Mouse (Mus musculus) cerebellum, adult 9-10 months (tissue): Measurements from ENCODE around the gene Nelfb.

Experiments used
- DNase-seq: peaks from one replicate; pipeline ENCODE4 v3.0.0; 2022

Gene Nelfb

DNA sequence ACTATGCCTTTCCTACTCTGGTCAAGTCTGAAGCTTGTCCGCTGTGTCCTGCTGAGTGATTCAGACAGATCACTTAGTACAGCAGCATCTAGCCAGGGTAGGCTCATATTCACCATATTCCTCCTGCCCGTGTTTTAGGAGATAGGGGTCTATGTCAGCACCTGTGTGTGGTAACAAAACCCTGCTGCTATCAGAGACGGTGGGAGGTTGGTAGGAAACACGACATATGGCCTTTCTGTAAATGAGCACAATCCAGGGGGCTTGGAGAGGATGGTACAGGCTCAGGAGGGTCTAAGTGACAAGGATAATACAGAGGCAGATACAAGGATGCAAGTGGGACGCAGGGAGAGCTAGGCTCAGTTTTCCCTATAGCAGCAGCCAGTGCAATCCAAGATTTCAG lies 18.3 kb upstream of the Nelfb start:
- no peak for DNase-seq

DNA sequence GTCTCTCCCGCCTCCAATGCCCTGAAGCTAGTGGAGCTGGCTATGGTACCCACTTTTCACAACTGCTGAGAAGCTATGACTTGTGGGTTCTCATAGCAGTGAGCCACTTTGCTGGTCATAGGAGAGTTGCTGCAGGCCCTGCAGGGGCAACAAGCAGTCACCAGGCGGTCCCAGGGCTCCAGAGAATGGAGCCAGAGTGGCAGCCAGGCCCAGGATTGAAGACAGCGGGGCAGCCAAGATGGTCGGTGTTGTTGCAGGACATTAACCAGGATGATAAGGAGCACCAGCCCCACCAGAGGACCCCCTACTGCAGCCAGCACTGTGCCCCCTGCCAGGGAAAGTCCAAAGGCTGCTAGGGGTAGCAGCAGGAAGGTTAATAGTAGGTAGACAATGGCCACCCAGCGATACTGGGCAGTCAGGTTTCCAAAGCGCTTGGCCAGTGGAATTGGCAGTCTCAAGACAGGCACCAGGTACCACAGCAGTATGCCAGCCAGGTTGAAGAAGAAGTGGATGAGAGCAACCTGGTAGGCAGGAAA lies 17.8 kb upstream of the Nelfb start:
- no peak for DNase-seq

GRCm38 (mm10) chr2:25228431-25228889 lies 17.2 kb upstream of the Nelfb start:
- DNase-seq = peak; percentile 93

GRCm38 (mm10) chr2:25227406-25227805 lies 16.1 kb upstream of the Nelfb start:
- DNase-seq = peak; percentile 51

- no peak for DNase-seq
These were observed 15.6 kb upstream of the Nelfb start for GRCm38 (mm10) chr2:25226864-25227263.

DNA sequence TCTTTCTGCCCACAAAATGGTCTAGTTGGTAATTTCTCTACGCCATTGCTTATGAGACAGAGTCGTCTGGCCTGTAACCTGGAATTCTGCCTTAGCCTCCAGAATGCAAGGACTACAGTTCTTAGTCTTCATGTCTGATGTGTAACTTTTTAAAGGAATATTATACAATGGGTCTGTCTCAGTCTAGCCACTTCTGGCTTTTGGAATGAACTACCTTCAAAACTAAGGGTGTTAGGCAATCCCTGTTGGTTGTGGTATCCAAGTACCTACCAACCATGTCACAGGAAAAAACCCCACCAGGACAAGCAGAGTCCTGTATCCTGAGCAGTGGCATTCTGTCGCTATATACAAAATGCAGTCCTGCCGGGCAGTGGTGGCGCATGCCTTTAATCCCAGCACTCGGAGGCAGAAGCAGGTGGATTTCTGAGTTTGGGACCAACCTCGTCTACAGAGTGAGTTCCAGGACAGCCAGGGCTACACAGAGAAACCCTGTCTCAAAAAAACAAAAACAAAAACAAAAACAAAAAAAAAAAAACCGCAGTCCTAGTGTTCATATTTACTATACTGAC lies 14.6 kb upstream of the Nelfb start:
- peak; percentile 55 for DNase-seq

DNA sequence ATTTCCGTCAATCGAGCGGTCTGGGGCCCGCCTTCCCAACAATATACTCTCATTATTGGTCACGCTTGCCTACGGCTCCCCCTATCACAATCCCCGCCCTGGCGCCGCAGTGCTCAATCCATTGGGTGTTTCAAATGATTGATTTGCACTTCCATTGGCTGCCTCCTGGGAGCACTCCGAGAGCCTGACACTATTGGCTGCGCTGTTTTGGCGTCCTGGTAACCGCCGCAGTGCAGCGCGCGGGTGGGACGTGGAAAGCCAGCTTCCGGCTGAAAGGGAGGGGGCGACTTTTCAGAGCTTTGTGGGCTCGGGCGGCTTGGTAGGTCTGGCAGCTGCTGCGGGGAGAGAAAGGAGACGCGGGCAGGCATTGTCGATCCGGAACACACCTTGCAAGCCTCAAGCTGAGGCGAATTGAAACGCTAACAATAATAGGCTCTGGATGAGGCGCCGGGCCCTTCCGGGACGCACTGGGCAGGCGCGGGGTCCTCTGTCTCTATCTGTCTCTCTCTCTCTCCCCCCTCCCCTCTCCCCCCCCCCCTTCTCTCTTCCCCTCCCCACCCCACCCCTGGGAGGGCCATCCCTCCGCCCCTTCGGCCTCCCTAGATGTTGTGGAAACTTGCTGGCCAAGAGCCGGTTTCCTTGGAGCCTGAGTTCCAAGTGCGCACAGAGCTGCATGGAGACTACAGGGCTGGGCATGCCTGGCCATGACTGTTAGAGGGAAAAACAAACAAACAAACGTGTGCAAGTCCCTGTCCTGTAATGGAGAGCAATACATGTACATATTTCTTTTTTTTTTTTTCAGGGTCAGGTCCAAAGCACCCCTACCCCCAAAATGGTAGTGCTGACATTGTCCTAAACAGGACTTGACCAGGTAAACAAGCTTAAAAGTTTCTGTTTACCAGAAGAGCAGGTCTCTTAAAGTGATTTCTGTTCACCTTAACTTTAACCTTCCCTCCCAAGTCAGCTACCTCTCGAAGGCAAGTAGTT lies 13.8 kb upstream of the Nelfb start:
- DNase-seq = peak; percentile 100

DNA sequence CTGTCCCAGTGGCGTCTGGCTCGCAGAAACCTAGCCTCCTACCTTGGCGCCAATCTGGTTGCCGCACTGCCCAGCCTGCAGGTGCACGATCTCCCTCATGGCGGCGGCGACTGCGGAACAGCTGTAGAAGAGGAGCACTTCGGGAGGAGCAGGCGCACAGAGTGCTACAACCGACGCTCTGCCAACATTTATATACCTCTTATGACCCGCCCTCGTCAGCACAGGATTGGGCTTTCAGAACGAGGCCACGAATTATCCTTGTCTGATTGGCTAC lies 13.1 kb upstream of the Nelfb start, which contains the start of gene Tubb4b:
Tubb4b (minus strand) TSS at position 211 of the 274 bp plus-strand sequence.
- no peak for DNase-seq

DNA sequence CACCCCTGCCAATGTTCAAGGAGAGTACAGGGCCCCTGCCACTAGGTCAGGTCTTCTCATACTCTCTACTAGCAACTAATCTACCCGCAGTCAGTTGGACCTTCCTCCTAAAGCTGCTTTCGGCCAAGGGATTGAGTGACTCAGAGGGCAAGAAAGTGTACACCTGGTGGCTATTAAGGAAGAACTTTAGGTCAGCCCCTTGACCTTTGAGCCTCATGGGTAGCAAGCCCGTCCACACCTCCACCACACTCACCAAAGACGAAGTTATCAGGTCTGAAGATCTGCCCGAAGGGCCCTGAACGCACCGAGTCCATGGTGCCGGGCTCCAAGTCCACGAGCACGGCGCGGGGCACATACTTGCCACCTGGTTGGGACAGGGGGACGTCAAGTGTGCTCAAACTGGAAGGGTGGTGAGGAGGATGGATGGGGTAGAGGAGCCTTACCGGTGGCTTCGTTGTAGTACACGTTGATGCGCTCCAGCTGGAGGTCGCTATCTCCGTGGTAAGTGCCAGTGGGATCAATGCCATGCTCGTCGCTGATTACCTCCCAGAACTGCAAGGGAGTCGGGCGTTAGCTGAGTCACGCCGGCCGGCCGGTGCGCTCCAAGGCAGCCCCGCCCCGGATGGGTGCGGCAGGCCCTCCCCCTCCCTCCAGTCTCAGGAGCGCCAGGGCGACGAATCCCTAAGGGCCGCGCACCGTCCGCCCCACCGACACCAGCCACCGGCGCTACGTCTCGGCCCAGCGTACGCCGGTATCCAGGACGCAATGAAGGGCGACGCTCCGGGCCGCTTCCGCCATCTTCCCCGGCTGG lies 12.6 kb upstream of the Nelfb start:
- peak; percentile 79 for DNase-seq

GRCm38 (mm10) chr2:25221331-25221772 lies 10.1 kb upstream of the Nelfb start:
- no peak for DNase-seq

DNA sequence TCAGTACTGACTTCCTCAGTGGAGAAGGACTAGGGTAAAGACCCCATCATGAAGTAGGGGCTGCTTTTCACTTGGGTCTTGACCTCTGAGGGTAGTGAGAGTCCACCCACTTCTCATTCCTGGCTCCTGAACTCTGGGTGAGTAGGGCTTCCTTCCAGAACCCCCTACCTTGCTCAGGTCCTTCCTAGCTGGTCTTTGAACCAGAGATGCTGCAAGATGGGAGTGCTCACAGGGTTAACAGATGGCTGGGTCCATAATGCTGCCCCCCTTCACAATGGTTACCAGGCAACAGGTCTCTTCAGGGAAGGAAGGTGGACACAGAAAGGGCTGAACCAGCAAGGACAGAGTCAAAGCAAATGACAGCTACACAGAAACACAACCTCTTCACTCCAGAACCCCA lies 7.2 kb upstream of the Nelfb start, which contains the start of gene Fam166a:
Fam166a (plus strand) TSS at position 301 of the 400 bp plus-strand sequence.
- no peak for DNase-seq

- DNase-seq = no peak
These were observed 6.4 kb upstream of the Nelfb start for GRCm38 (mm10) chr2:25217666-25218065.

DNA sequence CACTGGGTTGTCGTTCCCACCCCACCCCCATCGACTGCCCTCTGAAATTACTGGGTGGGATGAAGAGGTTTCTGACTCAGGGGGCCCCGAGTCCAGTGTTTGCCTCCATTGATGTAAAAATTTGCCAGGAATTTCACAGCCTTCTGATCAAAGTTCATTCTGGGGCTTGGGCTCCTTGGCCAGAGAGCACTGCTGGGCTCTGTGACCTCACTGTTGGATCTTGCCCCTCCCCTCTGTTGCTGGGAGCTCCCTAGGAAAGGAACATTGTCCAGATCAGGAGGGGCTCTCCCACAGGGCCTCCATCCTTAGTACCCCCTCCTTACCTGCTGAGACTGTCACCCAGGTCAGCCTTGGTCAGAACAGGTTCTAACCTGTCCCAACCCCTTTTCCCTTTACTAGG lies 3.2 kb upstream of the Nelfb start, which contains the start of gene Stpg3:
Stpg3 (minus strand) TSS at position 194 of the 400 bp plus-strand sequence.
- DNase-seq = no peak

GRCm38 (mm10) chr2:25213266-25213865 lies 2.1 kb upstream of the Nelfb start:
- no peak for DNase-seq

GRCm38 (mm10) chr2:25210686-25211085 lies 603 bp downstream of the Nelfb start:
- no peak for DNase-seq

DNA sequence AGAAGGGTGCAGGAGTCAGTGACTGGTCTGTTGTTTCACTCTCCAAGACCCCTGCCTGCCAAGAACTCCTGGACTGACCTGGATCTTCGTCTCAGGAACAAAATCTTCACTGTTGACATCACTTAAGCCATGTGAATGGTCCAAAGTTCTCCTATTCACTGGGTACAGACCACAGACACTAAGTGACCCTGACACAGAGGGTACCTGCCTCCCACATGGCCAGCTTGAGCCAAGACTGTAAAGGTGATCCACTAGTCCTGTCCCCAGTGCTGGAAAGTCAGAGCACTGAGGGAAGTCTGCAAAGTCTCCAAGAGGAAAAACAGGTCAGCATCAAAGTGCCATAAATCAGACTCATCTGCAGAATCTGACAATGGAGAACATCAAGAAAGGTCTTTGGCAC lies 3.7 kb downstream of the Nelfb start:
- DNase-seq = no peak

- DNase-seq = no peak
These were observed 7.6 kb downstream of the Nelfb start for GRCm38 (mm10) chr2:25203631-25204214.

GRCm38 (mm10) chr2:25200631-25201030 lies 10.7 kb downstream of the Nelfb start:
- DNase-seq = no peak

DNA sequence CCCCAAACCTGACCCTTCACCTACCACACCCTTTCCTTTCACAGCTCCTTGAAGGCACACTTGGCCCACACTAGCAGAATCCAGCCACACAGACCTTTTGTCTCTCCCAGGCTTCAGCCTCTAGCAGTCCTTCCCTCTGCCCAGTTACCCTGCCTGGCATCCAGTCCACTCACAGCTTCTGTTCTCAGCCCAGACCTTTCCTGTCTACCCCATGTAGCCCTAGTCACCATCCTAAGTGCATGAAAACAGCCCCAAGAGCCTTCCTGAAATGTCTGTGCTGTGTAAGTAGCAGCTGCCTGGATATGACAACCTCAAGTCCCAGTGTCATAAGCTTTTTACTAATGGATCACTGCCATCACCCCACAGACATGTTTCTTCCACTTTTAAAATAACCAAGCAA lies 13.3 kb downstream of the Nelfb start:
- DNase-seq = no peak

DNA sequence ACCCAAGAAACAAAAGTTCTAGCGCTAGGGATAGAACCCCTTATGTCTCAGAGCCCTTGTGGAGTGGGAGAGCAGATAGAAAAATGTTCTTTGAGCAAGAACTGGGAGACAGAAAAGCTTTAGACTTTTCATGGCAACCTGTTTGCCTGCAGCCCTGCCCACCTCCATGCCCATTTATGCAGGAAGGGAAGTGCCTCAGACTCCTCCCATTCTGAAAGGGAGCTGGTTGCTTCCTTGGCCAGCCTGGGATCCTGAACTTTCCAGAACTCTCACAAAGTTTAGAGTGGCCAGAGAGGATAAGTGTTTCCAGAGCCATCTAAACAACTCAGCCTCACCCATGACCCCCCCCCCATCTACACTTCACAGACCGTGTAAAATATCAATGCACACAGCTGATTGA lies 14.1 kb downstream of the Nelfb start:
- no peak for DNase-seq

GRCm38 (mm10) chr2:25196172-25196954 lies 14.9 kb downstream of the Nelfb start, which contains the start of gene Tor4a:
TSS of gene Tor4a (minus strand) at chr2:25196886.
- no peak for DNase-seq
